Mouse (Mus musculus) C2C12 (cell line): ENCODE results near the gene Srsf2. TPM values are rescaled to one million over a fixed set of nuclear protein-coding genes. Genes with fewer than 3 reads are reported as not detected.

Source experiments
- H3K27me3 ChIP-seq: one replicate; pipeline ENCODE4 v1.6.1; 2011; ENCODE audit not compliant: control insufficient read depth, insufficient read depth, insufficient read length
- H3K36me3 ChIP-seq: one replicate; pipeline ENCODE4 v1.6.1; 2011; ENCODE audit not compliant: control insufficient read depth, insufficient read depth
- H3K4me3 ChIP-seq: one replicate; pipeline ENCODE4 v1.5.1; 2011; ENCODE audit warnings: mild to moderate bottlenecking, control low read depth; ENCODE audit not compliant: poor library complexity, insufficient read depth, severe bottlenecking
- H3K79me2 ChIP-seq: one replicate; pipeline ENCODE4 v1.6.1; 2011; ENCODE audit not compliant: control insufficient read depth, insufficient read depth
- H3K79me3 ChIP-seq: one replicate; pipeline ENCODE4 v1.6.1; 2011; ENCODE audit warnings: low read depth, control low read depth
- H3ac ChIP-seq: one replicate; pipeline ENCODE3; 2011; ENCODE audit warnings: low read depth; ENCODE audit not compliant: control insufficient read depth, insufficient read length
- CEBPB ChIP-seq: IDR thresholded peaks from one replicate; pipeline ENCODE4 v1.6.1; 2011; ENCODE audit warnings: low read depth, mild to moderate bottlenecking, control low read depth, moderate library complexity
- CTCF ChIP-seq: IDR thresholded peaks from one replicate; pipeline ENCODE4 v1.5.1; 2011; ENCODE audit not compliant: control insufficient read depth, insufficient read depth, insufficient read length
- FOSL1 ChIP-seq: IDR thresholded peaks from one replicate; pipeline ENCODE4 v1.8.0; 2011; ENCODE audit warnings: mild to moderate bottlenecking, low read length; ENCODE audit not compliant: poor library complexity, insufficient read depth, severe bottlenecking
- MAX ChIP-seq: IDR thresholded peaks from one replicate; pipeline ENCODE4 v1.6.1; 2011; ENCODE audit warnings: mild to moderate bottlenecking, control low read depth
- MYOD1 ChIP-seq: IDR thresholded peaks from one replicate; pipeline ENCODE4 v1.6.1; 2011; ENCODE audit warnings: low read depth; ENCODE audit not compliant: control insufficient read depth, insufficient read length
- MYOG ChIP-seq: IDR thresholded peaks from one replicate; pipeline ENCODE4 v1.6.1; 2011; ENCODE audit not compliant: control insufficient read depth, insufficient read length; ENCODE audit errors: extremely low read depth
- USF1 ChIP-seq: IDR thresholded peaks from one replicate; pipeline ENCODE4 v1.6.1; 2011; ENCODE audit warnings: low read depth, mild to moderate bottlenecking, control low read depth, moderate library complexity
- polyA plus RNA-seq: library from polyadenylated mRNA; unstranded; fragments of >200 nt; fragmentation: generic; extraction: Trizol; gene quantifications from one replicate; pipeline ENCODE4 v1.2.1, GENCODE M21; 2012; ENCODE audit warnings: missing spikeins

The Srsf2 gene
- polyA plus RNA-seq, 1 experiment, result 326 TPM

DNA sequence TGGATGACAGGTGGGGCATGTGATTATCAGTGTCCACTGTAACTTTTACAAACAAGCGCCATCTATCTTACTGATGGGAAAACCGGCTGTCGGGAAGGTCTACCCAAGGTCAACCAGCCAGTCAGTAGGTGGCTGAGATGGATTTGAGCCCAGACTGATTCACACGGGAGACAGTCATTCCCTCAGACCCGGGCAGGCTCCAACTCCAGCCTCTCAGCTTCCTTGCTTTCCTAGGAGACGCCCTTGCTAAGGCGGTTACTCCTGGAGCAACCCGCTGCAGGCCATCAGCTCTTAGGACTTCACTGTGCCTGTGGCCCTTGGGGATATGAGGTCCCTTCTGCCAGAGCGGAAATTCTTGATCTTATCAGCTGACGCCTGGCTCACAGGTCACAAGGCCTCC is 11.6 kb upstream of the Srsf2 start:
- TF ChIP-seq CEBPB (no peak), MYOG (no peak), CTCF (no peak), MAX (no peak), FOSL1 (no peak)
- no peaks in the 10 kb centered on the region for H3K79me2 ChIP-seq
- no peaks in the 10 kb centered on the region for H3K27me3 ChIP-seq
- no peak overlapping the region for H3K4me3 ChIP-seq
- H3K36me3 ChIP-seq, result peaks cover 52% of the 10 kb centered on the region
- no peak overlapping the region for H3ac ChIP-seq
- H3K79me3 ChIP-seq, result no peaks in the 10 kb centered on the region

DNA sequence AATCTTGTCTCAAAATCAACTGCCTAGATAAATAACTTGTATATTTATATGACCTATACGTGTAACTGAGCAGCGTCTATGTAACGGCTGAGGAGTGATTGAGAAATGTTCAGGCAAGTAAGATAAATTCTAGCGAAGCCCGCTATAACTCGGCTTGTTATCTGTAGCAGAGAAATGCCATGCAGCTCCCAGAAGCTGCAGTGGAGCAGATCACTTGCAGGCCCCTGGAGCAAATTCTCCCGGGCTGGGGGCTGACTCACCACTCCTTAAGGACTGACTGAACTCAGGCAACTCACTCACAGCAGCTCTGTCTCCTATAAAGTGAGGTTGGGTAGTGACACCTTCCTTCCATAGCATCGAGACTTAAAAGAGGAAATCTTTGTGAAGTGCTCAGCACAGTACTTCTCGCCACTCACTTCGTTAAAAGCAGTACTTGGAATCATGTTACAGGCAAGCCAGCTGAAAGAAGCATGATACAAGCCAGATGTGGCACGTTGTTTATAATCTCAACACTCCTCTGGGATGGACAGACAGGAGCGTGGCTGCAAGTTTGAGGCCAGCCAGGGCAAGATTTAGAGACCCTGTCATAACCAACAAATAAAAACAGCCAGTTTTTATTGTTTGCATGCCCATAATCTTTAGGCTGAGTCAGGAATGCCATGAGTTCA is 4.4 kb upstream of the Srsf2 start:
- Histone ChIP-seq H3K27me3 (no peaks in the 10 kb centered on the region), H3K36me3 (peaks cover 52% of the 10 kb centered on the region), H3K79me2 (peaks cover 44% of the 10 kb centered on the region), H3K79me3 (peaks cover 21% of the 10 kb centered on the region), H3ac (no peak overlapping the region), H3K4me3 (no peak overlapping the region)
- TF ChIP-seq FOSL1 (no peak), MYOD1 (no peak)

DNA sequence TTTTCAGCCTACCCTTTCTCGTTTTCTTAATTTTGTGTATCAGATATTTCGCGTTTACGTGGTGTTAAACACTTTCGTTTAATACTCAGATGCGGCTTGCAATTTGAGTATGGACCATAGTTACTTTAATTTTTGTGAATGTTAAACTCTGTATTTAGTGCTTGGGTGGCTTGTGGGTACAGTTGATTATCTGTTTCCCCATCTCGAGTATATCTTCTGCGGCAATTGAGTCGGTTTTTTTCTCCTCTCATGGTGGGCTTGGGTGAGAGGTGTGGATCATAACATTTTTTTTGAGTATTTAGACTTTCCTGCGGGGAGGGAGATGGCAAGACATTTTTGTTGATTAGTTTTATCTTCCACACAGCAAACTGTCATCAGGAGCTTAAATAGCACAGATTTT is 1.4 kb upstream of the Srsf2 start:
- H3ac ChIP-seq, result peak overlapping the region; percentile 73
- peaks cover 74% of the 10 kb centered on the region for H3K79me2 ChIP-seq
- H3K79me3 ChIP-seq, result peaks cover 49% of the 10 kb centered on the region
- no peak for TF ChIP-seq CTCF
- TF ChIP-seq FOSL1, result no peak
- no peak for TF ChIP-seq MAX
- no peak for TF ChIP-seq MYOD1
- no peak for TF ChIP-seq MYOG
- no peak for TF ChIP-seq CEBPB
- H3K36me3 ChIP-seq, result peaks cover 55% of the 10 kb centered on the region
- H3K4me3 ChIP-seq, result peak overlapping the region; percentile 98
- H3K27me3 ChIP-seq, result no peaks in the 10 kb centered on the region

DNA sequence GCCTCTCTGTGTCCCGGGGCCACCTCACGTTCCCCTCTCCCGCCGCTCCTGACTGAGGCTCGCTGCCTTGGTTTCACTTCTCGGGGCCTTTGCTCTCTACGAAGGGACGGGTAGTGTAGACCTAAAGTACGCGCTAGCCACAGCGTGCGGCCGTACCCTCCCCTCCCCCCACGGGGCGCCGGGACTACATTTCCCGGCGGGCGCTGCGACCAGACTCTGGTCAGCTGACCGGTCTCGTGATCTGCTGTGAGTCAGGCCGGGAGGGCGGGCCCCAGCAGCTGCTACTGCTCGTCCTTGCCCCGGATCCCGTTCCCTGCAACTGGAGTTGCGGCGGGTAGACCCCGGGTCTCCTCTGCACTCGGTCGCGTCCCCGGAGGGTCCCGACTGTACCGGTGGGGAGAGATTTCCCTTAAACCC is 626 bp upstream of the Srsf2 start:
- Histone ChIP-seq H3K79me3 (peaks cover 53% of the 10 kb centered on the region), H3K36me3 (peaks cover 55% of the 10 kb centered on the region), H3K4me3 (peak overlapping the region; percentile 98), H3K27me3 (no peaks in the 10 kb centered on the region), H3ac (peak overlapping the region; percentile 94), H3K79me2 (peaks cover 82% of the 10 kb centered on the region)
- TF ChIP-seq CEBPB, result no peak
- TF ChIP-seq MYOD1, result peak; percentile 93
- TF ChIP-seq USF1, result peak; percentile 97
- TF ChIP-seq FOSL1, result peak; percentile 38

DNA sequence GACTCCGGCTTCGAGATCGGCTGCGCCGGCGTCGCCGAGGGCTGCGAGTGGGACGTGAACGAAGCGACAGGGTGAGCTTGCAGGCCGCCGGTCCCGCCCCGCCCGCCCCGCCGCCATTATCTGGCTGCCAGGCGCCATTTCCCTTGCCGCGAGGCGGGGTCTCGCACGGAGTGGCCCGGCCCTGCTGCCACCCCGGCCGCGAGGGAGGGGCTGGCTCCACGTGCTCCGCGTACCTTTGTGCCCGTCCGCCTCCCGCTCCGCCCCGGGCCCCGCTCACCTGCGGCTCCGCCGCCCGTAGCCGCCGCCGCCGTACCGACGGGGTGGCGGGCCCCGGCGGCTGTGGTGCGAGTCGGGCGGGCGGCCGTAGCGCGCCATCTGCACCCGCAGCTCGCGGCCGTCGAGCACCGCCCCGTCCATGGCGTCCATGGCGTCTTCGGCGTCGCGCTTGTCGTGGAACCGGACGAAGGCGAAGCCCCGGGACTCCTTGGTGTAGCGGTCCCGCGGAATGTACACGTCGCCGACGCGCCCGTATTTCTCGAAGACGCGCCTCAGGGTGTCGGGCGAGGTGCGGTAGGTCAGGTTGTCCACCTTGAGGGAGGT is 503 bp downstream of the Srsf2 start, which contains the start of gene Mfsd11:
Gene Mfsd11, plus strand, starts transcription at position 150 of the 600 bp plus-strand sequence.
- Histone ChIP-seq H3K79me2 (peaks cover 91% of the 10 kb centered on the region), H3K27me3 (no peaks in the 10 kb centered on the region), H3ac (peak within 1 kb of the TSS; percentile 94), H3K4me3 (peak within 1 kb of the TSS; percentile 98), H3K79me3 (peaks cover 56% of the 10 kb centered on the region), H3K36me3 (peaks cover 62% of the 10 kb centered on the region)
- TF ChIP-seq CTCF (no peak), USF1 (no peak), CEBPB (no peak), MYOD1 (no peak), MAX (no peak), MYOG (no peak), FOSL1 (no peak)
